Mouse (Mus musculus): ENCODE results near the gene Neu3.
"Not testable (repeated sequence)": the region's sequence is repeated elsewhere in the genome, so short reads cannot be mapped to it uniquely, and the experiment has no call there.

GRCm38 (mm10) chr7:99804033-99804432 is 24.2 kb downstream of the Neu3 start:
- not testable (repeated sequence) for TF ChIP-seq HCFC1 (IDR thresholded peaks at IDR 0.05; ENCODE audit: borderline replicate concordance, insufficient read depth, low read length); ZC3H11A (IDR thresholded peaks at IDR 0.05; ENCODE audit: borderline replicate concordance, low read depth, low read length); CHD2 (IDR thresholded peaks at IDR 0.05; ENCODE audit: low read depth, low read length)
